Mouse (Mus musculus) spleen, postnatal 10 days (tissue): ENCODE results near the gene Hsf2.
A peak's percentile ranks its signal among the peaks of the same experiment; 100 is the strongest.

Experiments used
- DNase-seq, 2 experiments: peaks; one replicate each; pipeline ENCODE4 v3.0.0; 2021 to 2022; ENCODE audit warnings: low spot score in 2 of 2

Hsf2 gene

GRCm38 (mm10) chr10:57485908-57486541 is at the start of gene Hsf2:
Hsf2 (plus strand) TSS chr10:57486385.
- peak; percentile 65 to 90 for DNase-seq

DNA sequence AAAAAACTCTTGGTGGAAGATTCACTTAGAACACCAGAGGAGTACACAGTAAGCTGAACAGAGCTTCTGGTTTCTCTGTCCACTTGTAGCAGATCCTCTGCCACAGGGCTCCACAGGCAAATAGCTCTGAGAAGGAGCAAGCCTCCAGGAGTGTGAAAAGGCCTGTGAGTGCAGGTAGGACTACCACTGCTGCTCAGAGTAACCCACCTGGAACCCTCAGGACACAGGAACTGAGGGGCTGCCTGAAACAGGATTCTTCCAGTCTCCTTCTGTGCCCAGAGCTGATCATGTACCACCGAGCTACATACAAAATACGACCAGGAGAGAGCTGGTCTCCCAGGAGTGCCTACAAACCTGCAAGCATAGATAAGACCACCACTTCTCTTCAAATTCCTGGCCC is 48.3 kb upstream of the Hsf2 start:
- peak in 1 of 2 experiments; percentile 19 for DNase-seq

GRCm38 (mm10) chr10:57441049-57441448 is 45.1 kb upstream of the Hsf2 start:
- DNase-seq = no peak

DNA sequence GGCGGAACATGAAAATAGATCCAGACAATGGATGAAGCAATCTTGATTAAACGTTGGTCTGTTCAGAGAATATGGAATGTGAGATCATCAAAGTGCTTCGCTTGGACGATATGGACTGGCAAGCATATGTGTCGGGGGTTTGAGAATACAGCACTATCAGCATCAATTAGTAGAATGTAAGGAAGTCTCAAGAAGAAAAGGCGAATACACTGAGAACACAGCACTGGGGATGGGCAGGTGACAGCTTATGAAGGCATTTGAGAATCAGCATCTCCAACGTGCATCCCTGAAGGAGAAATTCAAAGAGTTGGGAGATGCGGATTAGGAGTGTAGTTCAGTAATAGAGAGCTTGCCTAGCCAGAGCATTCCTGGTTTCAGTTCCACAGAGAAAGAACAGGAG is 41.8 kb upstream of the Hsf2 start:
- no peak for DNase-seq

DNA sequence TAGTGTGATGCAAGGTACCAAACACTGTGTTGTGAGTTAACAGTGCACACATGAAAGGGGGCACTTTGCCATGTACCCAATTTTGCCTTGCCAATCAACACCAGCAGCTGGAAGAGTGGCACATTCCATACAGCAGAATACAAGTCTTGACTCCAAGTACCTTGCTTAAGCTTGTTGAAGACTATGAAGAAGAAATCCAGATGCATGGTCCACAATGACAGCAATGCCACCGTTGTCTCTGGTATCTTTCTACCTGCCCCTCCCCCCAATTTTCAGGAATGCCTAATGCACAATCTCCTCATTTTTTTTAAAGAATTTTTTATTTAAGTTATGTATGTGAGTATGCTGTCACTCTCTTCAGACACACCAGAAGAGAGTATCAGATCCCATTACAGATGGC is 40.5 kb upstream of the Hsf2 start:
- no peak for DNase-seq

GRCm38 (mm10) chr10:57447657-57448050 is 38.5 kb upstream of the Hsf2 start:
- DNase-seq = no peak

DNA sequence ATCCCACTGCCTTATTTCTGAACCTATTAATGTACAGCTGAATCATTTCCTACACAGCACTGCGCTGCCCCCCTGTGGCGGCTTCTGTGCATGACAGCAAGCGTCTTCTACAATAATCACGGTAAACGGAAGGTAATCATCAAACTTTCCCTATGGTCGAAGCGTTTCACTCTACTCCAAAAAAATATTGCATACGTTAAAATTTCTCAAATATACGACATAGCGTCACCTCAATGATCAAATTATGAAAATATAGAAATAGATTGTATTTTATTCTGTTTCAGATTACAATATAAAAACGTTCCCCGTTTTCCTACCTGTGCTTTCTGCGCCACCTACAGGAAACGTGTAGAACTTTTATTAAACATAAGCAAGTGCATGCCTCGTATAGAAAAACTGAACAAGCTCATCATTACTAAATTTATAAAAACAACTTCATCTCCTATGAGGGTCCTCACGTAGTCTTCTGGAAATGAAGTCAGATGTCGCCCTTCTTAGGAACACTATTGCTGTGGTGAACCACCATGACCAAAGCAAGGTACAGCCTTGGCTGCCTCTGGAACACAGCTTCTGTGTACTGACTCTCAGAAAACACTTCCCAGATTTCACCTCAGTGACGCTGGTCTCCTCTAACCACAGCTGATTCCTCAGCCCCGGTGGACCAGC is 38.0 kb upstream of the Hsf2 start:
- peak; percentile 48 to 83 for DNase-seq

GRCm38 (mm10) chr10:57463298-57463697 is 22.9 kb upstream of the Hsf2 start:
- peak in 1 of 2 experiments; percentile 48 for DNase-seq

DNA sequence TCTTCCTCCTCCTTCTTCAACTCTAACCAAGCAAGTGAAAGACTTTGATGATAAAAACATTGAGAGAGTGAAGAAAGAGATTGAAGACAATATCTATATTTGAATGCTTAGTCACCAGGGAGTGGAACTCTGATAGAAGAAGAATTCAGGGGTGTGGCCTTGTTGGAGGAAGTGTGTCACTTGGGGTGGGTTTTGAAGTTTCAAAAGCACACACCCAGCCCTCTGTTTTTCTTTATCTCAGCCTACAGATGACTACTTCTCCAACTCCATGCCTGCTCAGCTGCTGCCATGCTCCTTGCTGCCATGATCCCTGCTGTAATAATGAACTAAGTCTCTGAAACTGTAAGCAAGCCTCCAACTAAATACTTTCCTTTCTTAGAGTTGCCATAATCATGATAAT is 20.4 kb upstream of the Hsf2 start:
- DNase-seq = no peak

- no peak for DNase-seq
Observed at GRCm38 (mm10) chr10:57477121-57477843, 8.9 kb upstream of the Hsf2 start.

DNA sequence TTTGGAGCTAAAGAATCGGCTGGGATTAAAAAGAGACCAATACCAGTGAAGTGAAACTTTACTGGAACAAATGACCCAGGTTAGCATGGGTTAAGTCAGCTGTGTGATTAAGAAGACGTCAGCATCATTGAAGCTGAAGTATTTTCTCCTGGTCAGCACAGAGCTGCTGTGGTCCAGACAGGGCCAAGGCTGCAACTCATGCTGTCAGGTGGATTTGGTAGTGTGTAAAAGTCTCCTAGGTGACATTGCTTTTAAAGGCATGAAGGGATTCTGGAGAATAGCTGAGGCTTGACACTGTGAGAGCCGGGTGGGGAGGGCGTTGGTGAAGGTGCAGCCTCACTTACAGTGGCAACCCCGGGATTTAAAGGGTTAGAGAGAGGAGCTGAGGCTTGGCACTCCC is 4.5 kb upstream of the Hsf2 start:
- no peak for DNase-seq

- DNase-seq = no peak
Observed at GRCm38 (mm10) chr10:57484741-57485140, 1.4 kb upstream of the Hsf2 start.

DNA sequence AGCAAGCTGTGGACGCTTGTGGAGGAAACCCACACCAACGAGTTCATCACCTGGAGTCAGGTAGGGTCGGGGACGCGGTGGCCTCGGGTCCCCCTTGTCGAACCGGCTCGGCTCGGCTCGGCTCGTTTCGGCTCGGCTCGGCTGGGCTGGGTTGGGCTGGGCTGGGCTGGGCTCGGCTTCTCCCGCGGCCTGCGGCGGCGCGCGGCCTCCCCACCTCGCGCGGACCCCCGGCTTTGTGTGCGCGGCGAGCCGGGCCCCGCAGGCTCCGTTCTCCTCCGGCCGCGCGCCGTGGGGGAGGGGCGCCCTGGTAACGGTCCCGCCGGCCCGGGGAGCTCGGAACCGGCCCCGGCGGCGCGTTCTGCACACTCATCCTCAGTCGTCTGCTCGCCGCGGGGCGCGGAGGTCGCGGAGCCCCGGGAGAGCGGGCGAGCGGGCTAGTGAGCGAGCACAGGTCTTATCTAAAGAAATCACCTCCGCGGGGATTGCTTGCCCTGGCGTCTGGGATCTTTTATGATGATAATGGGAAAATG is 422 bp downstream of the Hsf2 start:
- DNase-seq = peak; percentile 27 to 70

GRCm38 (mm10) chr10:57487201-57487600 is 1.0 kb downstream of the Hsf2 start:
- no peak for DNase-seq

DNA sequence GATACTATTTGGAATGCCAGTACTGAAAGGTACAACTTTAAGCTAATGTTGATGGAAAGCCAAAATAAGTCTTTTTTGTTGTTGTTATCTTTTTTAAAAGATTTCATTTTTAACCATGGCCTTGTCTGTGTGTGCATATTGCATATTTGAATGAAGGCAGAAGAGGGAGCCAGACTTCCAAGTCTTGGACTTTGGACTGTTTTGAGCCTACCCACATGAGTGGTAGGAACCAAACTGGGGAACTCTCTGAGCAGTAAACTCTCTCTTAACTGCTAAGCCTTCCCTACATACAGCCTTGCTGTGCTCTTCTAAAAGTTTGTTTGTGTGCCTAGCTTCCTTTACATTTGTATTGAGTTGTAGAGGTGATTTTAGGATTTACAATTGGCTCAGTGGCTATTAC is 2.4 kb downstream of the Hsf2 start:
- DNase-seq = no peak

DNA sequence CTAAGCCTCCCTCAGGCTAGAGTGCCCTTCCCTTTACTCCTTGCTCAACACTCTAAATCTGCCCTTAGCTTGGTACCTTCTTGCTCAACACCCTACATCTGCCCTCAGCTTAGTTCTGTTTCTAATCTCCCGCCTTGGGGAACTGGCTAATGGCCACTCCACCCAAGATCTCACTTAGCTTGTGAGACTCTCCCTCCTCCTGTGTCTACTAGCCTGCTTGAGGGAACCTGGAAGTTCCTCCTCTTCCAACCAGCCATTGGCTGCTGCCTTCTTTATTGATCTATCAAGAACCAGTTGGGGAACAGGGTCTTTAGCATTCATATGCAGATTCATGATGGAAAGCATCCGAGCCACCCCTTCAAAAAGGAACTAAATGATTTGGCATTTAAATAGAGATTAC is 5.9 kb downstream of the Hsf2 start:
- no peak for DNase-seq

- no peak for DNase-seq
Observed at GRCm38 (mm10) chr10:57499414-57500156, 13.4 kb downstream of the Hsf2 start.

- no peak for DNase-seq
Observed at GRCm38 (mm10) chr10:57514616-57515015, 28.4 kb downstream of the Hsf2 start.

DNA sequence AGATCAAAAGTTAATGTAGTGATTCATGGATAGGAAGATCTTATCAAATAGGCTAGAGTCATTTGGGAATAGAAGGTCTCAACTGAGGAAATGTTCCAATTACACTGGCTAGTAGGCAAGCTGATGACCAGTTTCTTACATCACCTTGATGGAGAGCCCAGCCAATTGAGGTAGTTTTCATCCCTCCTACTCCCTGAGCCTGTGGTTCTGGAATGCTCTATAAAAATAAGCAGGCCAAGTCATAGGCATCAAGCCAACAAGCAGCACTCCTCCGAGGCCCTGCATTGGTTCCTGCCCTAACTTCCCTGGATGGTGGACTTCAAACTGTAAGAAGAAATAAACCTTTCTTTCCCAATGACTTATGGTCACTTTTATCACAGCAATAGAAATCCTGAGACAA is 29.1 kb downstream of the Hsf2 start:
- no peak for DNase-seq

- DNase-seq = no peak
Observed at GRCm38 (mm10) chr10:57526469-57526868, 40.3 kb downstream of the Hsf2 start.

DNA sequence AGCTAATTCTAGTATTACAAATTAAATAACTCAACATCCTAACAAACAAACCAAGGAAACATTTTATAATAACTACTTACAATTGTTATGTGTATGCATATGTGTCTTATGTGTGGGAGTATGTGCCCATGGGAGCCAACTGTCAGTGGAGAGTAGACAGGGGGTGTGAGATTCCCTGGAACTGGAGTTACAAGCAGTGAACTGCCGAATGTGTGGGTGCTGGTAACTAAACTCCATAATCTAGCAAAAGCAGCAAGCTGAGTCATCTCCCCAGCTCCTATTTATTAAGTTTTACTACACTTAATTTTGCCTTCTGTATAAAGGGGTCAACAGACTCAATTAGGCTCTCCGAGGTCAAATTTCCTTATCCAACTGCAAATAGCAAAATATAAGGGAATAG is 44.9 kb downstream of the Hsf2 start:
- peak in 1 of 2 experiments; percentile 19 for DNase-seq

DNA sequence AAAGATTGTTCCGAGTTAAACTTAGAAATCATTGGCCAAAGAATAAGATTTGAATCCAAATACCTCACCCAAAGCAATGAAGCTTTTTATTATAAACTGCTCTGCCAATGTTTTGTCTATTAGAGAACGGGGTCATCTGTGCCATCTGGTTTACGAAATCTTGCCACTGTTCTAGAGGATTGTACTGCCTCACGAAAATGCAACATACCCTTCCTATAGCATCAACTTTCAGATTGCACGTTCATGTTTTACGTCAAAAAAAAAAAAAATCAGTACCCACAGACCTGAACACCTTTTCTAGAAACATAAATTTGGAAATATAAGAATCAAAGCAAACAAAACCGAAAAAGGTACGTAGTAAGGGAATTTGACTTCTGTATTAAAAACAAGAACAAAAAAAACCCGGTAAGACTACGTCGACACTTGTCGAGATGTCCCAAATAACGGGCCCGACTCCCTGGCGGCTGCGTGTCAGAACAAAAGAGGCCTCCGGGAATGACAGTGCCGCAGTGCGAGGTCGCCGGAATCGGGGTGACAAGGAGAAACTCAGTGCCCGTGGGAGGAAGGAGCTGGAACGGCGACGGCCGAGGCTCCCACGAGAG is 45.5 kb downstream of the Hsf2 start:
- no peak for DNase-seq
